Comparison of ENCODE assay signal across 20 mouse cellular contexts in the genomic region with DNA sequence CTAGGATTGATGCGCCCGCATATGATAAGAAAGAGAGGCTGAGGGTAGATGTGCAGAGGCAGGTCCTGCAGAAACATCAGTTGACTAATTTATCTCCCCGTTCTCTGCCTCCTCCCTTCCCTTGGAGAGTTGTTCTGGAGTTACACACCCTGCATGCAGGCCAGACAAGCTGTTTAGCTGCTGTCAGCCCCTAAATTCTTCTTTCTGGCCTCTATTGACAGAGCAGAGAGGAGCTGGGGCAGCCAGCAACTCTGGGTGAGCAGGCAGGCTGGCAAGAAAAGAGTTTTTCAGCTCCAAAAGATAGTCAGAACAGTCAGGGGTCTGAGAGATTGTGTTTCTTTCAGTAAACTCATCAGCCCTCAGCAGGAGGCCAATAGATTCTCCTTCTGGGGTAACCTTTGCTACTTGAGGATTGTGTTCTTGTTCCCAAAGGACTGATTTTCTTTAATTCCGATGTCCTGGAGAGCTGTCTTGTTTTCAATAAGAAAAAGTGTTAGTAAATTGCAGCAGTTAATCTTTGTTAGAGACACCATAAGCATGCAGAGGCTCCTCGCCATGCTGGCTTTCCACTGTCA.
DNase-seq lines count a peak whose midpoint lies in the region; ATAC-seq lines count a peak whose summit lies in the region.
"Had no signal": no experiment of that assay in that cellular context is flagged by ENCODE, and none has a peak within 500 bp of the region (broad histone marks: within the 10 kb centered on the region; RNA-seq: fewer than 3 reads in every experiment).

No protein-coding gene starts in this region.

- peaks cover 8% of the 10 kb centered on the region for H3K4me1 ChIP-seq in embryonic facial prominence, embryonic 10.5 days
- peaks cover 22% of the 10 kb centered on the region for H3K4me1 ChIP-seq in heart, embryonic 13.5 days
- H3K4me1 ChIP-seq: embryonic facial prominence, embryonic 15.5 days; liver, embryonic 12.5 days had no signal

- no peaks in the 10 kb centered on the region for H3K9me3 ChIP-seq in embryonic facial prominence, embryonic 10.5 days
- no peaks in the 10 kb centered on the region for H3K9me3 ChIP-seq in heart, embryonic 13.5 days
- H3K9me3 ChIP-seq: embryonic facial prominence, embryonic 15.5 days; forebrain, embryonic 15.5 days; liver, embryonic 12.5 days had no signal

- H3K9ac ChIP-seq in heart, embryonic 13.5 days = no peak overlapping the region
- H3K9ac ChIP-seq: embryonic facial prominence, embryonic 15.5 days; forebrain, embryonic 15.5 days; liver, embryonic 12.5 days had no signal

- intact Hi-C loops in left cerebral cortex, postnatal 36 days (cut with DNase I) = no loop called here

- WGBS in embryonic facial prominence, embryonic 10.5 days = 64% methylated on average over 5 of the region's 5 CpGs
- WGBS in heart, embryonic 13.5 days = 45% methylated on average over 5 of the region's 5 CpGs

- no peak overlapping the region for H3K4me3 ChIP-seq in embryonic facial prominence, embryonic 10.5 days
- no peak overlapping the region for H3K4me3 ChIP-seq in heart, embryonic 13.5 days
- H3K4me3 ChIP-seq: embryonic facial prominence, embryonic 15.5 days; forebrain, embryonic 15.5 days; heart, adult 2 months; liver, embryonic 12.5 days had no signal

- H3K4me2 ChIP-seq in heart, embryonic 13.5 days = no peak overlapping the region
- H3K4me2 ChIP-seq: embryonic facial prominence, embryonic 15.5 days; forebrain, embryonic 15.5 days; liver, embryonic 12.5 days; midbrain, embryonic 11.5 days had no signal

- H3K27me3 ChIP-seq in embryonic facial prominence, embryonic 10.5 days (replicated peaks; ENCODE audit: low read depth, poor library complexity, severe bottlenecking) = no peaks in the 10 kb centered on the region
- H3K27me3 ChIP-seq in heart, embryonic 13.5 days (replicated peaks) = no peaks in the 10 kb centered on the region
- H3K27me3 ChIP-seq: CH12.LX; embryonic facial prominence, embryonic 15.5 days; forebrain, embryonic 15.5 days; liver, embryonic 12.5 days; Patski had no signal

- peak overlapping the region; percentile 59; the same call in 1 of the 2 replicates for H3K27ac ChIP-seq in embryonic facial prominence, embryonic 10.5 days (replicated peaks)
- 0 out of 2 replicates have a peak overlapping the region, but pooled peaks have one; percentile 34 for H3K27ac ChIP-seq in heart, embryonic 13.5 days (replicated peaks)
- H3K27ac ChIP-seq: embryonic facial prominence, embryonic 15.5 days; forebrain, embryonic 15.5 days; heart, adult 2 months; liver, embryonic 12.5 days had no signal

- no peak for ATAC-seq in heart, embryonic 13.5 days (ENCODE audit: extremely low read depth, insufficient number of reproducible peaks, low FRiP score, low TSS enrichment)
- ATAC-seq: forebrain, embryonic 15.5 days; hindbrain, embryonic 16.5 days; liver, embryonic 12.5 days; Patski had no signal

- DNase-seq in layer of hippocampus, postnatal 10 days (ENCODE audit: low spot score in 2 of 2) = peak; percentile 16 to 20
- no peak for DNase-seq in layer of hippocampus, adult 18-20 months (ENCODE audit: low spot score in 2 of 2)
- DNase-seq in R1 (ENCODE audit: low read depth, low spot score) = peak; percentile 71
- DNase-seq in embryonic facial prominence, embryonic 10.5 days (ENCODE audit: low spot score) = no peak
- DNase-seq in left cerebral cortex, postnatal 36 days (ENCODE audit: low spot score in 2 of 2) = no peak
- no peak for DNase-seq in retina, postnatal 1 day
- DNase-seq: adrenal gland, adult 8-10 months; cerebellum, postnatal 36 days; kidney, adult 9 months; lung, postnatal 14 days; thymus, postnatal 14 days had no signal

- H3K36me3 ChIP-seq in embryonic facial prominence, embryonic 10.5 days (replicated peaks) = no peaks in the 10 kb centered on the region
- no peaks in the 10 kb centered on the region for H3K36me3 ChIP-seq in heart, embryonic 13.5 days
- H3K36me3 ChIP-seq: embryonic facial prominence, embryonic 15.5 days; forebrain, embryonic 15.5 days; liver, embryonic 12.5 days had no signal

Comparison
In these comparisons a context has a peak if more than half of its experiments do, and no peak if none do; other contexts are left out.
1. DNase-seq: peak in layer of hippocampus, postnatal 10 days (2 of 2) and R1 (single experiment); none in layer of hippocampus, adult 18-20 months (0 of 2), embryonic facial prominence, embryonic 10.5 days (single experiment), left cerebral cortex, postnatal 36 days (0 of 2) and retina, postnatal 1 day (single experiment).